Mouse (Mus musculus): ENCODE results near the gene Olfr1061.
"Not testable (repeated sequence)": the region's sequence is repeated elsewhere in the genome, so short reads cannot be mapped to it uniquely, and the experiment has no call there.

The Olfr1061 gene

DNA sequence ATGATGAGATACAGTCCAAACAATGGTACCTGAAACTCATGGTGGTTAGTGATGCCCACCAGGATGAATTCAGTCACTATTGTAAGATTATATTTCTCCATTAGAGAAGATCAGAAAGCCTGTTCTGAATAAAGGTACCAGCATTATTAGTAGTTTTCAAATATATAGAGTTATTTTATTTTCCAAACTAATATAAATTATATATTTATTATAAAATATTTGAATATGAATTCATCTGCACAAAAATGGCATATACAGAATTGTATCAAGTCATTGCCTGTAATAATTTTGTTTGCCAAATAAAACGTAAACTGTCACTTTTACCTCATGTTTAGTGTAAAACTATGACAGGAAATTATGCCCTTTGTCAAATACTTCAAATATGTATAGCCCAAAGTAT is at the start of gene Olfr1061:
Olfr1061 (minus strand) TSS at position 101 of the 400 bp plus-strand sequence.
- no peak for DNase-seq

DNA sequence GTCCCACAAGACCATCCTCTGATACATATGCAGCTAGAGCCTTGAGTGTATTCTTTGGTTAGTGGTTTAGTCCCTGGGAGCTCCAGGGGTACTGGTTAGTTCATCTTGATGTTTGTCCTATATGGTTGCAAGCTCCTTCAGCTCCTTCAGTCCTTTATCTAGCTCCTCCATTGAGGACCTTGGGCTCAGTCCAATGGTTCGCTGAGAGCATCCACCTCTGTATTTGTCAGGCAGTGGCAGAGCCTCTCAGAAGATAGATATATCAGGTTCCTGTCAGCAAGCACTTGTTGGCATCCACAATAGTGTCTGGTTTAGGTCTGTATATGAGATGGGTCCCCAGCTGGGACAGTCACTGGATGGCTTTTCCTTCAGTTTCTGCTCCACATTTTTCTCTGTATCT is 46.6 kb upstream of the Olfr1061 start:
- no peak for DNase-seq

DNA sequence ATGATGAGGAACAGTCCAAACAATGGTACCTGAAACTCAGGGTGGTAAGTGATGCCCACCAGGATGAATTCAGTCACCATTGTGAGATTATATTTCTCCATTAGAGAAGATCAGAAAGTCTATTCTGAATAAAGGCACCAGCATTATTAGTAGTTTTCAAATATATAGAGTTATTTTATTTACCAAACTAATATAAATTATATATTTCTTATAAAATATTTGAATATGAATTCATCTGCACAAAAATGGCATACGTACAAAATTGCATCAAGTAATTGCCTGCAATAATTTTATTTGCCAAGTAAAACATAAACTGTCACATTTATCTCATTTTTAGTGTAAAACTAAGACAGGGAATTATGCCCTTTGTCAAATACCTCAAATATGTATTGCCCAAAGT is 42.3 kb upstream of the Olfr1061 start, which contains the start of gene Olfr1066:
Olfr1066 (minus strand) TSS at position 101 of the 400 bp plus-strand sequence.
- DNase-seq: no peak

DNA sequence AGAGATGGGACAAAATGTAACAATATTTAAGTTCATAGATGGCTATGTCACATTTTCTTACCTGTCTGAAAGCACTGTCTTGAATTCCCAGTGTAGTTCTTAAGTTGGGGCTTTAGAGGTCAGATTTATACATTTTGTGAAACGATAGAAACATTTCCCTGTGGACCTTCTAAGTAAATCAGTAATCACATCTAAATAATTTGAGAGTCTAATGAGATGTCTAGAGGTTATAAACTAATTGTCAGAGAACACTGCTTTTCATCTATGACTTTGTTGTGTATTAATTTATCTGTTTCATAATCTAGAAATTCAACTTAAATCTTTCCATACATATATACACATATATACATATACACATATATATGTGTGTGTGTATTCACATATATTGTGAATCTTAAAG is 36.6 kb upstream of the Olfr1061 start, which contains the start of gene Olfr1065:
Olfr1065 (minus strand) TSS at position 101 of the 400 bp plus-strand sequence.
- not testable (repeated sequence) for DNase-seq

DNA sequence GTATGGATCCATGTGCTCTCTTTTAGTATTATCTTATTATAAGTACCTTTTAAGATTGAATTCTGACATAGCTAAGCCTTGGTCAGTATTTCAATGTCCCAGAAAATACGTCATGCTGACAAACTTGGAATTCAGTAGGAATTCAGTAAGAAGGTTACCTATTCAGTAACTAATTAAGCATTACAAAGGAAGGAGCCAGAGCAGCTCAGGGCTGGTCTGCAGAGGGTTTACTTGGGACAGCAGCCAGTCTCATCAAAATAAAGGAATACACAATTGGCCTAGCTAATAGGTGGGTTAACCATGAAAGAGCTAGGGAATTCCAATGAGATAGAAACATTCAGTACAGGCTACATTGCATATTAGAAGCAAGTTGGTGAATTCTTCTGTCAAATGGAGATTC is 28.3 kb upstream of the Olfr1061 start:
- DNase-seq: not testable (repeated sequence)

DNA sequence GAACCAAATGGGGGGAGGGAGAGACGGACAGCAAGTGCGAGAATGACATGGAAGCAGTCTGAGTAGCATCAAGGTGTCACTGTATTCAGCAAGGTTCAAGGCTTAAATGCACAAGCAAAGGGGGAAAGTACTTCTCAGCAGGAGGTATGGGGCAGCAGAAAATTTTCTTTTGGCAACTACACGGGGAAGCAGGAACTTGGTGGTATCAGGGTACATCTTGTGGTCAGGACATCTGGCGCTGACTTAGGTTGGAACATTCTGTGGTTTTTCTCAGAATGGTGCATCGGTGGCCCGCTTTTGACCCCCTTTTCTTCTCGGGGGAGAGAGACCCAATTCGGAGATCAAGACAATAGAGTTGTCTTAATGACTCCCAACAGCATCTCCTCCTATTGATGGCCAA is 14.7 kb upstream of the Olfr1061 start:
- DNase-seq: not testable (repeated sequence)

DNA sequence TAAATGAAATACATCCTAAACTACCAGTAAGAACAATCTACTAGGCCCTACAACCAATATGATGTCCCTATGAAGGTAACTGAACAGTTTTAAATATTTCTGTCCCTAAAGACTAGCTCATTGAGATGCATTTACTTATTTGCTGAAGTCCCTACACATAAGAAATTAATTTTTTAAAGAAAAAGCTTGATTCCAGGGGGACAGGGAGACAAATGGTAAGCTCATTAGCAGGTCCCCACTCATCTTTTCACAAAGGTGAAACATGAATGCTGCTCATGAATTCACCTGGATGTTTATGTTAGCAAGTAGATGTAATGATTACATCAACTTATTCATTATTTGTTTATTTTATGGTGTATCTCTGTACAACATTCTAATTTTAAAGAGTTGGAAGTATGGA is 12.8 kb upstream of the Olfr1061 start, which contains the start of gene Olfr1062:
Olfr1062 (minus strand) TSS at position 101 of the 400 bp plus-strand sequence.
- DNase-seq: not testable (repeated sequence)

DNA sequence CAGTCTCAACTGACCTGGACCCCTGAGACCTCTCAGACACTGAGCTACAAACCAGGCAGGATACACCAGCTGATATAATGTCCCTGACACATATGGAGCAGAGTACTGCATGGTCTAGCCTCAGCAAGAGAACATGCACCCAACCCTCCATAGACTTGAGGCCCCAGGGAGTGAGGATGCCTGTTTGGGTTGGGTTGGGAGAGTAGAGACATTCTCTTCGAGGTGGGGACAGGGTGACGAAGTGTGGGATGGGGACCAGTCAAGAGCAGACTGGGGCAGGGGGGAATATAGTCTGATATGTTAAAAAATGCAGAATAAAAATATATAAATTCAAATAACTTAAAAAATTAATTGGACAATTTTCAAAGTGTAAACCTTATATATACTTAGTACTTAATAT is 18.7 kb downstream of the Olfr1061 start:
- no peak for DNase-seq

DNA sequence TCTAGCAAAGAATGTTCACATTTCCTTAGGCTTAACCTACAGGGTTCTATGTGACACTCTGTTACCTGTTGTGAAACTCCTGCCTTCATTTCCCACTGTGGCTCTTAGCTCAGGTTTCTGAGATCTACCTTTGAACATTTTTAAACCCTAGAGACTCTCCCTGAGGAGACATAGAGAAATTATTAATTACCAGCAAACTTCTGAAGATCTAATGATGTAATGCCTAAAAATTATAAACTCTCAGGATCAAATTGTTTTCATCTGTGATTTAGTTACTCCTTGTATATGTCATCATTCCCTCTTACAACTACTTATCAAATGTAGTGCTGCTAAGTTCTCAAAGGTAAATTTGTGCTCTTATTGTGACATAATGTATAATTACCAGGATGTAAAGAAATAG is 25.4 kb downstream of the Olfr1061 start, which contains the start of gene Olfr1058:
Olfr1058 (minus strand) TSS at position 101 of the 400 bp plus-strand sequence.
- DNase-seq: not testable (repeated sequence)

DNA sequence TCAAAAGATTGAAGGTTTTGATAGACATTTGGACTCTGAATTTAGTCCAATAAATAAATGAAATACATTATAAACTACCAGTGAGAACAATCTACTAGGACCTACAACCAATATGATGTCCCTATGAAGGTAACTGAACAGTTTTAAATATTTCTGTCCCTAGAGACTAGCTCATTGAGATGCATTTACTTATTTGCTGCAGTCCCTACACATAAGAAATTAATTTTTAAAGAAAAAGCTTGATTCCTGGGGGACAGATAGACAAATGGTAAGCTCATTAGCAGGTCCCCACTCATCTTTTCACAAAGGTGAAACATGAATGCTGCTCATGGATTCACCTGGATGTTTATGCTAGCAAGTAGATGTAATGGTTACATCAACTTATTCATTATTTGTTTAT is 35.6 kb downstream of the Olfr1061 start, which contains the start of gene Olfr1057:
Olfr1057 (minus strand) TSS at position 101 of the 400 bp plus-strand sequence.
- no peak for DNase-seq

DNA sequence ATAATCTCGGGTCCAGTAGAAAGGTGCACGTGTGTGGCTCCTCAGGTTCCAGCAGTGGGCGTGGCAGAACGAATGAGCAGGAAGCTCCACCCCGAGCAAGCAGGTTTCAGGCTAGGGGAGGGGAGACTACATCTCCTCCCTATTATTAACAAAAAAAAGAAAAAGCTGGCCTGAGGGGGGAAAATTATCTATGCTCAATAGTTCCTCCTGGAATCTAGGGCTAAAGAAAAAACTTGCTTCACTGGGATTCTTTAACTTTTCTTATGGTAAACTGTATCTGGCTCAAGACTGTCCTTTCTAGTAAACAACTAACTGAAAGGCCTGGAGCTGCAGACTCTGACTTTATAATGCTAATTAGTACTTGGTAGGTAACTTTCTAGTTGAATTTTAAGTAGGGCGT is 47.5 kb downstream of the Olfr1061 start:
- DNase-seq: not testable (repeated sequence)

Measured in kidney, postnatal 4 days (tissue).